Mouse (Mus musculus): ENCODE measurements around the gene Spata2.

GRCm38 (mm10) chr2:167536320-167536945 lies 43.7 kb upstream of the Spata2 start:
- TF ChIP-seq CTCF (IDR thresholded peaks at IDR 0.05; ENCODE audit: borderline replicate concordance, extremely low read depth, insufficient read depth, insufficient read length) (no peak), POLR2A (IDR thresholded peaks at IDR 0.05; ENCODE audit: borderline replicate concordance, extremely low read depth, insufficient read depth, insufficient read length, poor library complexity, severe bottlenecking) (no peak)

Measured in brain, embryonic 14.5 days (tissue).